Mouse (Mus musculus) midbrain, embryonic 14.5 days (tissue): ENCODE measurements at regions not wholly inside any gene's neighbourhood (a gene's known extent, or its start where the extent isn't known, plus 50 kb on each side); places are given as distances from the start of the nearest gene placed in this dataset.
A peak's percentile ranks its signal among the peaks of the same experiment; 100 is the strongest.

Source experiments
- ATAC-seq: fragments of 200-750 bp; cut with Nextera tagmentation; 2 replicates; pipeline ENCODE4 v1.8.0; 2017; ENCODE audit warnings: moderate number of reproducible peaks, moderate library complexity; ENCODE audit not compliant: low FRiP score, low TSS enrichment
- DNase-seq: peaks from one replicate; pipeline ENCODE4 v3.0.0-alpha.2; 2015
- H3K27ac ChIP-seq: fragments of 300-500 bp; sonication (generic); replicated peaks from 2 replicates; pipeline ENCODE4 v1.5.1; 2014; ENCODE audit warnings: mild to moderate bottlenecking, low read depth, low read length, moderate library complexity
- H3K27me3 ChIP-seq: fragments of 300-500 bp; sonication (generic); 2 replicates; pipeline ENCODE4 v1.6.1; 2014; ENCODE audit warnings: low read length, control low read depth, mixed read lengths; ENCODE audit not compliant: control insufficient read depth, insufficient read depth
- H3K36me3 ChIP-seq: fragments of 300-500 bp; sonication (generic); 2 replicates; pipeline ENCODE4 v1.6.1; 2014; ENCODE audit warnings: low read length, control low read depth; ENCODE audit not compliant: control insufficient read depth, insufficient read depth
- H3K4me1 ChIP-seq: fragments of 300-500 bp; sonication (generic); 2 replicates; pipeline ENCODE4 v1.6.1; 2014; ENCODE audit warnings: mild to moderate bottlenecking, antibody characterized with exemption, low read length, control low read depth; ENCODE audit not compliant: control insufficient read depth, insufficient read depth
- H3K4me2 ChIP-seq: fragments of 300-500 bp; sonication (generic); 2 replicates; pipeline ENCODE4 v1.6.1; 2014; ENCODE audit warnings: mild to moderate bottlenecking, low read length, moderate library complexity
- H3K4me3 ChIP-seq: fragments of 300-500 bp; sonication (generic); replicated peaks from 2 replicates; pipeline ENCODE4 v1.5.1; 2014; ENCODE audit warnings: low read depth, low read length
- H3K9ac ChIP-seq: fragments of 300-500 bp; sonication (generic); replicated peaks from 2 replicates; pipeline ENCODE4 v1.6.1; 2014; ENCODE audit warnings: mild to moderate bottlenecking, low read length, moderate library complexity
- H3K9me3 ChIP-seq: fragments of 300-500 bp; sonication (generic); 2 replicates; pipeline ENCODE4 v1.6.1; 2016; ENCODE audit warnings: low read length, control low read depth, mixed read lengths; ENCODE audit not compliant: control insufficient read depth
- WGBS: fragments of 180-500 bp; shearing (Covaris S2); extraction: QIAGEN DNeasy Blood & Tissue Kit; methylation state at CpG from one replicate; pipeline ENCODE4 v1.1.7; 2014; 5-methylcytosine and 5-hydroxymethylcytosine counted together

GRCm38 (mm10) chr12:15544351-15544750 is 272.4 kb downstream of the Trib2 start:
- ATAC-seq: no peak
- H3K9ac ChIP-seq: no peak overlapping the region
- 77% methylated on average over 1 of the region's 1 CpGs for WGBS
- no peaks in the 10 kb centered on the region for H3K27me3 ChIP-seq
- no peak overlapping the region for H3K4me3 ChIP-seq
- no peaks in the 10 kb centered on the region for H3K4me1 ChIP-seq
- DNase-seq: no peak
- H3K4me2 ChIP-seq: no peak overlapping the region
- H3K9me3 ChIP-seq: no peaks in the 10 kb centered on the region
- no peak overlapping the region for H3K27ac ChIP-seq
- no peaks in the 10 kb centered on the region for H3K36me3 ChIP-seq

GRCm38 (mm10) chr12:15542486-15542885 is 274.2 kb downstream of the Trib2 start:
- Histone ChIP-seq H3K27ac (no peak overlapping the region), H3K36me3 (no peaks in the 10 kb centered on the region), H3K4me2 (no peak overlapping the region), H3K4me3 (no peak overlapping the region), H3K9ac (no peak overlapping the region), H3K4me1 (no peaks in the 10 kb centered on the region), H3K9me3 (no peaks in the 10 kb centered on the region), H3K27me3 (no peaks in the 10 kb centered on the region)
- ATAC-seq: no peak
- 80% methylated on average over 2 of the region's 2 CpGs for WGBS
- DNase-seq: no peak

GRCm38 (mm10) chr12:15536852-15537368 is 279.8 kb downstream of the Trib2 start:
- no peak overlapping the region for H3K27ac ChIP-seq
- no peaks in the 10 kb centered on the region for H3K4me1 ChIP-seq
- H3K4me2 ChIP-seq: no peak overlapping the region
- no peak overlapping the region for H3K9ac ChIP-seq
- no peaks in the 10 kb centered on the region for H3K27me3 ChIP-seq
- no peak; the same call in 1 of the 2 replicates for ATAC-seq
- H3K4me3 ChIP-seq: no peak overlapping the region
- DNase-seq: no peak
- H3K36me3 ChIP-seq: no peaks in the 10 kb centered on the region
- WGBS: 67% methylated on average over 8 of the region's 8 CpGs
- H3K9me3 ChIP-seq: no peaks in the 10 kb centered on the region

- no peaks in the 10 kb centered on the region for H3K9me3 ChIP-seq
- no peak for ATAC-seq
- H3K4me1 ChIP-seq: no peaks in the 10 kb centered on the region
- H3K36me3 ChIP-seq: no peaks in the 10 kb centered on the region
- H3K27ac ChIP-seq: no peak overlapping the region
- 0 out of 2 replicates have a peak overlapping the region, but pooled peaks have one; percentile 6 for H3K4me2 ChIP-seq
- 89% methylated on average over 5 of the region's 5 CpGs for WGBS
- H3K27me3 ChIP-seq: no peaks in the 10 kb centered on the region
- DNase-seq: peak; percentile 15
- H3K4me3 ChIP-seq: no peak overlapping the region
- H3K9ac ChIP-seq: no peak overlapping the region
Measured at GRCm38 (mm10) chr12:15536247-15536646, 280.5 kb downstream of the Trib2 start.

GRCm38 (mm10) chr12:15535822-15536221 is 280.9 kb downstream of the Trib2 start:
- H3K4me1 ChIP-seq: no peaks in the 10 kb centered on the region
- H3K27ac ChIP-seq: no peak overlapping the region
- no peak overlapping the region for H3K9ac ChIP-seq
- peak; percentile 69 for ATAC-seq
- DNase-seq: peak; percentile 93
- 5% methylated on average over 6 of the region's 6 CpGs for WGBS
- H3K4me2 ChIP-seq: 0 out of 2 replicates have a peak overlapping the region, but pooled peaks have one; percentile 6
- H3K27me3 ChIP-seq: no peaks in the 10 kb centered on the region
- H3K4me3 ChIP-seq: no peak overlapping the region
- H3K9me3 ChIP-seq: no peaks in the 10 kb centered on the region
- no peaks in the 10 kb centered on the region for H3K36me3 ChIP-seq

GRCm38 (mm10) chr12:15520783-15521407 is 295.8 kb downstream of the Trib2 start:
- no peak for ATAC-seq
- Histone ChIP-seq H3K9ac (no peak overlapping the region), H3K4me3 (no peak overlapping the region), H3K36me3 (no peaks in the 10 kb centered on the region), H3K4me2 (no peak overlapping the region), H3K4me1 (no peaks in the 10 kb centered on the region), H3K27me3 (no peaks in the 10 kb centered on the region), H3K9me3 (no peaks in the 10 kb centered on the region), H3K27ac (no peak overlapping the region)
- WGBS: 45% methylated on average over 4 of the region's 4 CpGs
- peak; percentile 30 for DNase-seq

GRCm38 (mm10) chr12:15511994-15512393 is 304.7 kb downstream of the Trib2 start:
- 51% methylated on average over 2 of the region's 2 CpGs for WGBS
- DNase-seq: peak; percentile 67

GRCm38 (mm10) chr12:15507576-15507975 is 309.1 kb downstream of the Trib2 start:
- Histone ChIP-seq H3K27me3 (no peaks in the 10 kb centered on the region), H3K9ac (no peak overlapping the region), H3K9me3 (no peaks in the 10 kb centered on the region), H3K4me1 (no peaks in the 10 kb centered on the region), H3K4me2 (no peak overlapping the region), H3K36me3 (no peaks in the 10 kb centered on the region), H3K27ac (no peak overlapping the region), H3K4me3 (no peak overlapping the region)
- peak; percentile 89 for DNase-seq
- WGBS: 24% methylated on average over 7 of the region's 7 CpGs
- no peak for ATAC-seq

More at GRCm38 (mm10) chr12:15511994-15512393, 304.7 kb downstream of the Trib2 start:
- Histone ChIP-seq H3K4me1 (no peaks in the 10 kb centered on the region), H3K9me3 (no peaks in the 10 kb centered on the region), H3K4me2 (no peak overlapping the region), H3K9ac (no peak overlapping the region), H3K27me3 (no peaks in the 10 kb centered on the region), H3K36me3 (no peaks in the 10 kb centered on the region), H3K4me3 (no peak overlapping the region), H3K27ac (no peak overlapping the region)
- no peak for ATAC-seq

- Histone ChIP-seq H3K4me3 (no peak overlapping the region), H3K27ac (no peak overlapping the region), H3K4me2 (no peak overlapping the region), H3K9ac (no peak overlapping the region), H3K36me3 (no peaks in the 10 kb centered on the region), H3K9me3 (no peaks in the 10 kb centered on the region), H3K4me1 (no peaks in the 10 kb centered on the region), H3K27me3 (no peaks in the 10 kb centered on the region)
- 92% methylated on average over 2 of the region's 2 CpGs for WGBS
- DNase-seq (no peak), ATAC-seq (no peak)
Measured at GRCm38 (mm10) chr12:15493640-15494039, 323.1 kb downstream of the Trib2 start.
